Mouse (Mus musculus) MEL (cell line): ENCODE data around the gene Enho. TPM values are rescaled to one million over a fixed set of nuclear protein-coding genes. Genes with fewer than 3 reads are reported as not detected.
A peak's percentile ranks its signal among the peaks of the same experiment; 100 is the strongest.
"Not testable (repeated sequence)": the region's sequence is repeated elsewhere in the genome, so short reads cannot be mapped to it uniquely, and the experiment has no call there.

Experiments
- DNase-seq: peaks from one replicate; pipeline ENCODE4 v3.0.0; 2011; ENCODE audit warnings: low read depth, low spot score
- H3K27ac ChIP-seq: 2 replicates; pipeline ENCODE4 v1.5.1; 2012; ENCODE audit warnings: low read depth, mild to moderate bottlenecking, control low read depth, low read length, moderate library complexity; ENCODE audit not compliant: control insufficient read depth
- H3K27me3 ChIP-seq, 2 experiments: fragments of 150-350 bp in 1 of 2; sonication (generic) in 1 of 2; 2 replicates each; pipeline ENCODE4 v1.6.1; 2012; ENCODE audit warnings: low read length in 2 of 2, mild to moderate bottlenecking in 2 of 2, improper control_type of control experiment in 1 of 2, moderate library complexity in 1 of 2; ENCODE audit not compliant: insufficient read depth in 2 of 2, control insufficient read depth in 1 of 2
- H3K36me3 ChIP-seq, 2 experiments: 2 replicates each; pipeline ENCODE4 v1.6.1; 2012 to 2014; ENCODE audit warnings: low read length in 2 of 2, improper control_type of control experiment in 1 of 2, inconsistent platforms in 1 of 2, mild to moderate bottlenecking in 1 of 2; ENCODE audit not compliant: insufficient read depth in 2 of 2, control insufficient read depth in 1 of 2
- H3K4me1 ChIP-seq, 2 experiments: fragments of 150-350 bp in 1 of 2; sonication (generic) in 1 of 2; 2 replicates each; pipeline ENCODE4 v1.6.1; 2012; ENCODE audit warnings: low read length in 2 of 2, improper control_type of control experiment in 1 of 2, mild to moderate bottlenecking in 1 of 2; ENCODE audit not compliant: insufficient read depth in 2 of 2, control insufficient read depth in 1 of 2
- H3K4me3 ChIP-seq, 2 experiments: fragments of 150-350 bp in 1 of 2; sonication (generic) in 1 of 2; 2 replicates each; pipeline ENCODE4 v1.5.1; 2012; ENCODE audit warnings: low read depth in 2 of 2, low read length in 2 of 2, mild to moderate bottlenecking in 2 of 2, moderate library complexity in 2 of 2, control low read depth in 1 of 2, improper control_type of control experiment in 1 of 2; ENCODE audit not compliant: control insufficient read depth in 1 of 2, insufficient read depth in 1 of 2
- H3K79me2 ChIP-seq: 2 replicates; pipeline ENCODE4 v1.6.1; 2012; ENCODE audit warnings: mild to moderate bottlenecking, low read length, moderate library complexity; ENCODE audit not compliant: control insufficient read depth, poor library complexity, insufficient read depth
- H3K9ac ChIP-seq: 2 replicates; pipeline ENCODE4 v1.6.1; 2012; ENCODE audit warnings: low read depth, mild to moderate bottlenecking, control low read depth, low read length, moderate library complexity; ENCODE audit not compliant: control insufficient read depth, poor library complexity, severe bottlenecking
- H3K9me3 ChIP-seq: fragments of 150-350 bp; sonication (generic); replicated peaks from 2 replicates; pipeline ENCODE4 v1.6.1; 2012; ENCODE audit warnings: mild to moderate bottlenecking, low read length, improper control_type of control experiment, moderate library complexity; ENCODE audit not compliant: insufficient read depth
- GABPA ChIP-seq: IDR thresholded peaks from 2 replicates; pipeline ENCODE4 v1.6.1; 2012; ENCODE audit warnings: low read depth, mild to moderate bottlenecking, inconsistent platforms, low read length, improper control_type of control experiment, moderate library complexity
- MAX ChIP-seq: IDR thresholded peaks from 2 replicates; pipeline ENCODE4 v1.6.1; 2011; ENCODE audit warnings: low read length, improper control_type of control experiment
- MAZ ChIP-seq: IDR thresholded peaks from 2 replicates; pipeline ENCODE4 v1.6.1; 2012; ENCODE audit warnings: low read depth, mild to moderate bottlenecking, inconsistent platforms, low read length, improper control_type of control experiment
- MXI1 ChIP-seq: IDR thresholded peaks from 2 replicates; pipeline ENCODE4 v1.6.1; 2011; ENCODE audit warnings: mild to moderate bottlenecking, low read depth, low read length, improper control_type of control experiment
- SIN3A ChIP-seq: IDR thresholded peaks from 2 replicates; pipeline ENCODE4 v1.6.1; 2012; ENCODE audit warnings: low read length, improper control_type of control experiment, inconsistent platforms
- TAL1 ChIP-seq: IDR thresholded peaks from 2 replicates; pipeline ENCODE4 v1.6.1; 2012; ENCODE audit warnings: mild to moderate bottlenecking, inconsistent platforms, low read length, moderate library complexity, mixed read lengths
- TBP ChIP-seq: IDR thresholded peaks from 2 replicates; pipeline ENCODE4 v1.8.0; 2011; ENCODE audit warnings: low read depth, low read length, improper control_type of control experiment
- UBTF ChIP-seq: IDR thresholded peaks from 2 replicates; pipeline ENCODE4 v1.6.1; 2012; ENCODE audit warnings: low read depth, mild to moderate bottlenecking, inconsistent platforms, low read length, improper control_type of control experiment, moderate library complexity, borderline replicate concordance; ENCODE audit not compliant: insufficient read depth
- USF1 ChIP-seq: IDR thresholded peaks from 2 replicates; pipeline ENCODE4 v1.6.1; 2014; ENCODE audit warnings: low read depth, mild to moderate bottlenecking, inconsistent platforms, low read length, improper control_type of control experiment, moderate library complexity
- USF2 ChIP-seq, 2 experiments: IDR thresholded peaks; 2 replicates each; pipeline ENCODE4 v1.6.1; 2011 to 2012; ENCODE audit warnings: improper control_type of control experiment in 2 of 2, low read length in 2 of 2, borderline replicate concordance in 1 of 2, inconsistent platforms in 1 of 2, low read depth in 1 of 2, mild to moderate bottlenecking in 1 of 2; ENCODE audit not compliant: insufficient read depth in 1 of 2
- ZC3H11A ChIP-seq: IDR thresholded peaks from 2 replicates; pipeline ENCODE4 v1.6.1; 2012; ENCODE audit warnings: low read depth, mild to moderate bottlenecking, inconsistent platforms, low read length, improper control_type of control experiment
- polyA plus RNA-seq, 2 experiments: library from polyadenylated mRNA; stranded (reverse) in 1 of 2; unstranded in 1 of 2; fragments of >175 nt in 1 of 2; fragments of >200 nt in 1 of 2; gene quantifications; 2 replicates each; pipeline versions ENCODE4 v1.2.1 to v1.2.4; 2012; ENCODE audit warnings: low replicate concordance in 2 of 2, low read depth in 1 of 2; ENCODE audit not compliant: insufficient read length in 2 of 2, insufficient read depth in 1 of 2, missing spikeins in 1 of 2
- total RNA-seq: library from RNA; depleted of rRNA; stranded (reverse); fragments of 300-350 nt; gene quantifications from 2 replicates; pipeline ENCODE4 v1.2.3, GENCODE M21; 2012; rRNA removed

Enho gene
- 0.19 TPM in 1 of 2 replicates, not detected in the other for total RNA-seq
- polyA plus RNA-seq = under 1 TPM in 1 of 2 experiments, not detected in 1; 0.40 TPM

DNA sequence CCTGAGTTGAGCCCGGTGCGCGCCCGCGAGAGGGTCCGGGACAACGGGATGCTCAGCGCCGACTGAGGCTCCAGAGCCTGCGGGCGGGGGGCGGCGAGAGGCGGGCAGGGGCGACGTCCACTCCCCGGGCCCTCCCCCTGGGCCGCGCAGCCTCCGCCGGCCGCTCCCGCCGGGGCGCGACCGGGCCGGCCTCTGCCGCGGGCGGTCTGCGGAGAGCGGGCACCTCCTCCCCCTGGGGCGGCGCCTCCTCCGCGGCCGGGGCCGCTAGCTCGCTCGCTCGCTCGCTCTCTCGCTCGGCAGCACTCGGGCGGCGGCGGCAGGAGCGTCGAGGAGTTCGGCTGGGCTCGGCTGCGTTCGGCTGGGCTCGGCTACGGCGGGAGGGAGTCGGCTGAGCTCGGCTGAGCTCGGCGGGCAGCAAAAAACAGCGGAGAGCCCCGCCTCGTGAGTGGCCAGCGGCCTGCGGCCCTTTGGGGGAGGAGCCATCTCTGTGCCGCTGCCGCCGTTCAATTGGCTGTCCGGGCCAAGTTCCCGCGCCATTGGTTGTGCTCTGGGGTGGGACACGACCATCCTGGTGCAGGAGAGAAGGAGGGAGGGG, at the start of gene Enho:
Enho (minus strand) TSS at position 412 of the 595 bp plus-strand sequence.
- Histone ChIP-seq H3K27ac (no peak within 1 kb of the TSS), H3K4me3 (peak within 1 kb of the TSS; percentile 26 to 33; a peak in 2 of 4 replicates), H3K27me3 (peaks cover 1 to 3% of the 10 kb centered on the region in 2 experiments; a peak in 3 of 4 replicates), H3K9ac (peak within 1 kb of the TSS; percentile 45), H3K79me2 (no peaks in the 10 kb centered on the region), H3K4me1 (peaks cover 0 to 10% of the 10 kb centered on the region in 2 experiments; a peak in 2 of 4 replicates), H3K36me3 (no peaks in the 10 kb centered on the region), H3K9me3 (no peaks in the 10 kb centered on the region)
- DNase-seq = peak; percentile 89
- 0 out of 2 replicates have a peak, but pooled peaks have one; percentile 17 for TF ChIP-seq MAX
- no peak for TF ChIP-seq SIN3A
- no peak for TF ChIP-seq TAL1
- TF ChIP-seq MXI1 = 0 out of 2 replicates have a peak, but pooled peaks have one; percentile 20
- peak; percentile 66; the same call in 1 of the 2 replicates for TF ChIP-seq MAZ
- no peak for TF ChIP-seq TBP
- TF ChIP-seq USF2 (IDR thresholded peaks at IDR 0.05; ENCODE audit: borderline replicate concordance in 1 of 2, insufficient read depth in 1 of 2, low read depth in 1 of 2, low read length in 2 of 2) = no peak
- TF ChIP-seq USF1 = no peak
- peak; percentile 66 for TF ChIP-seq ZC3H11A
- peak; percentile 99 for TF ChIP-seq UBTF
- TF ChIP-seq GABPA = no peak

DNA sequence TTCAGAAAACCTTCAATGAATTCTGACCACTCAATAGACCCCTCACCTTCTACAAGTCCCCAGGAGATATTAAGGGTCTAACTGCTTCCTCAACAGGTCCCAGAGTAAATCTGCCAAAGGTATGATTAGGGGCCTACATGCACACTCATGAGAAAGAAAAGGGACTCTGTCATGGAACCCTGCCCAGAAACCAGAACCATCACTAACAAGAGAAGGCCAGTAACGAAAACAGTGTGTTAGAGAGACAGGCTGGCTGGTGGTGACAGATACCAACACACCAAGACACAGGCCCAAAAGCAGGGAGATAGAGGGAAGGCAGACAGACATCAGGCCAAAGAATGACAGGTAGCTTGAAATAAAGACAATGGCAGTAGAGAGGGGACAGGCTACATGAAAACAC, 48.4 kb upstream of the Enho start:
- not testable (repeated sequence) for H3K9ac ChIP-seq, H3K27me3 ChIP-seq, DNase-seq, H3K4me3 ChIP-seq, H3K27ac ChIP-seq, H3K9me3 ChIP-seq, H3K4me1 ChIP-seq, H3K79me2 ChIP-seq, H3K36me3 ChIP-seq

DNA sequence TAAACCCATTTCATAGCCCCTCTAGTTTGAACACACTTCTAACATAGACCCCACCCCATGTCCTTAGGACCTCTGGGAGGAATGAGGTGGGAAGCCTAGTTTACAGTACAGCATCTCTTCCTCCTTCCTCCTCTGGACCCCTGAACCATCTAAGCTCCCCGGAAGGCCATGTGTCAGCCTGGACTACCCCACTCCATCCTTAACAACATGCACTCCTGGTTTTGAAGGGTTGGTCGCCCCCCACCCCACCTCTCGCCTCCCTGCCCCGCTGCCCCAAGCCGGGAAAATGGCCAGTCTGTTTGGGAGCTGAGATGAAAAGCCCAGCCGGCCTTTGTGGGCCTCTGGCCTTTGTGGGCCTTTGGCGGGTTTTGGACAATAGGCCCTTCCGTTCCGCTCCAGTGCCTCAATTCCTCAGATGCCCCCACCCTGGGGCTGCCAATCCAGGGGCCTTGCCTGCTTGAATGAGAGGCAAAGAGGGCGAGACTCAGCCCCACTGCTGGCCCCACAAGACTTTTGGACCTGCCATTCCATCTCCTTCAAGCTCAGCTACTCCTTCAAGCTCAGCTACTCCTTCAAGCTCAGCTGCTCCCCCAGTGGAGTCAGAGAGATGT, 45.9 kb upstream of the Enho start:
- not testable (repeated sequence) for H3K27ac ChIP-seq, H3K9me3 ChIP-seq, DNase-seq, H3K4me1 ChIP-seq, H3K79me2 ChIP-seq, H3K36me3 ChIP-seq, H3K4me3 ChIP-seq, H3K9ac ChIP-seq, H3K27me3 ChIP-seq

DNA sequence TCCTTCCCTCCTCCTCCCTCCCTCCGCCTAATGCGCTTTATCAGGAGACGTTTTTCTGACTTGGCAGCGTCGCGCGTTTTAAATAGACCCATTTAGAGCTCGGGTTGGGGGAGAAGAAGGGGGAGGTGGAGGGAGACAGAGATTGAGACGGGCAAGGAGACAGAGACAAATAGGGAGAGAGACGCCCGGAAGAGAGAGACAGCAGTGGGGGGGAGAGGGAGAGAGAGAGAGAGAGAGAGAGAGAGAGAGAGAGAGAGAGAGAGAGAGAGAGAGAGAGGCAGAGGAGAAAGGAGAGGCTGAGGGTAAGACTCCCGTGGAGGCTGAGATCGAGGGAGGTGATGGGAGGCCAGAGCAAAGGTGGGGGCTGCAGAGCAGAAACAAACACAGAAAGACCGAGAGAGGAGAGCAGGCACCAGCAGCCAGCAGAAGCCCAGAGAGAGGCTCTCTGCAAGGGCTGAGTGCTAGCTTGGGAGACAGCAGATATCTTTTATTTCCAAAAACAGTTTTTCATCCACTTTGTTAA, 44.9 kb upstream of the Enho start:
- not testable (repeated sequence) for H3K27me3 ChIP-seq, H3K9me3 ChIP-seq, DNase-seq, H3K79me2 ChIP-seq, H3K4me1 ChIP-seq, H3K36me3 ChIP-seq, H3K27ac ChIP-seq, H3K9ac ChIP-seq, H3K4me3 ChIP-seq

DNA sequence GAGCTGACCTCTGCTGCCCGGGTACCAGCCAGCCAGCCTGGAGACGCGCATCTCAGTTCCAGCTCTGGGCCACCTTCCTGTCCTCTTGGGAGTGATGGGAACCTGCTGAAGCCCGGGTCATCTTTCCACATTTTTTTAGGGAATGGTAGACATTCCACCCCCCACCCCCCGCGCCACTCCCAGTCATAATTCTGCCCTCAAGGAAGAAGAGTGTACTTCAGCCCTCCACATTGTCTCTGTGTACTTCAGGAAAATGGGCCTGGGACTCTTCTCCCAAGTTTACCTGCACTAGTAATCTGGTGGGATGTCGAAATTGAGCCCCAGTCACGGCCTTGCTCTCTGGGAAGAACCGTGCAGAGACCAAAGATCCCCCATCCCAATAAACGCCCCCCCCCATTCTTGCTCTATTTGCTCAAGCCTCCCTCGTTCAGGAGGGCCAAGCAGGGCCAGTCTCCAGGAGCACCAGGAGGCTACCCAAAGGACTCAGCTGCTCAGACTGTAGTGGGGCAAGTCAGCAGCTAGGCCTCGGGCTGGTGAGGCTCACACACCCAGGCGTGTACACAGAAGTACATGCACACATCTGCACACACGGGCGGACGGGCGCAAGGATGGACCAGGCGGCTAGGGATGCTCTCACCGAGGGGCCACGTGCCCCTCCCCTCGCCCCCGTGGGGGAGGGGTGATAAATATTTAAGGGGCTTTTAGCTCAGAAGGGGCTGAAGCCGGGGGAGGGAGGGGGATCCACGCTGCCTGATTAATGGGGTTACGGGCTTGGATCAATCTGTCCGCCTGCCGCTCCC, 44.2 kb upstream of the Enho start:
- not testable (repeated sequence) for H3K27ac ChIP-seq, H3K79me2 ChIP-seq, H3K9me3 ChIP-seq, H3K36me3 ChIP-seq, H3K4me1 ChIP-seq, DNase-seq, H3K27me3 ChIP-seq, H3K9ac ChIP-seq, H3K4me3 ChIP-seq
